Mouse (Mus musculus) limb, embryonic 12.5 days (tissue): ENCODE measurements around the gene Gm21915. TPM values are rescaled to one million over a fixed set of nuclear protein-coding genes. Genes with fewer than 3 reads are reported as not detected.

Source experiments
- polyA plus RNA-seq: library from polyadenylated mRNA; unstranded; fragments of >200 nt; fragmentation: Nextera tagmentation; extraction: Ambion mirVana; gene quantifications from 2 replicates; pipeline ENCODE4 v1.2.1, GENCODE M21; 2016

Gene Gm21915
- polyA plus RNA-seq, 1 experiment from 2014 or later: not detected

Other genes starting within 250 kb of the Gm21915 start
- 3.3 and 5.2 TPM in 2 replicates for gene Gramd1b, start 139.2 kb upstream of the Gm21915 start, polyA plus RNA-seq
- gene Clmp, start 15.3 kb downstream of the Gm21915 start, polyA plus RNA-seq: 67.7 TPM in 2 replicates
- gene Hspa8, start 130.4 kb downstream of the Gm21915 start, polyA plus RNA-seq: 2,429 and 2,480 TPM in 2 replicates
- gene Bsx, start 203.5 kb downstream of the Gm21915 start, polyA plus RNA-seq: not detected in 2 replicates